Mouse (Mus musculus) left cerebral cortex, postnatal 36 days (tissue): ENCODE results near the gene Otop2. TPM values are rescaled to one million over a fixed set of nuclear protein-coding genes. Genes with fewer than 3 reads are reported as not detected.
A peak's percentile ranks its signal among the peaks of the same experiment; 100 is the strongest.

ENCODE experiments used
- DNase-seq, 2 experiments: peaks; one replicate each; pipeline ENCODE4 v3.0.0; 2021 to 2022; ENCODE audit warnings: low spot score in 2 of 2, mixed read lengths in 1 of 2
- intact Hi-C: fragments of 180-260 bp; cut with DNase I; formaldehyde crosslinking; loops from one replicate; pipeline ENCODE4 v1.15.1; 2025
- total RNA-seq, 2 experiments: library from RNA; stranded (reverse); gene quantifications; 2 replicates each; pipeline ENCODE4 v1.2.3; 2021

The Otop2 gene
- 1 to 10 TPM; 1.1 to 2.1 TPM for total RNA-seq

GRCm38 (mm10) chr11:115306863-115307262 is at the start of gene Otop2:
Gene Otop2, plus strand, starts transcription at chr11:115307163.
- no peak for DNase-seq
- intact Hi-C loops, result no loop called here

GRCm38 (mm10) chr11:115257775-115258510 is 49.0 kb upstream of the Otop2 start:
- DNase-seq, result no peak

GRCm38 (mm10) chr11:115259134-115259533 is 47.8 kb upstream of the Otop2 start:
- intact Hi-C loops, result no loop called here
- no peak for DNase-seq

More at GRCm38 (mm10) chr11:115257775-115258510, 49.0 kb upstream of the Otop2 start:
- intact Hi-C loops, result no loop called here

GRCm38 (mm10) chr11:115262954-115263353 is 44.0 kb upstream of the Otop2 start:
- intact Hi-C loops, result loop anchor here (5.0 kb wide), 1 partner anchor 181 kb away; no protein-coding TSS in a partner anchor
- no peak for DNase-seq

DNA sequence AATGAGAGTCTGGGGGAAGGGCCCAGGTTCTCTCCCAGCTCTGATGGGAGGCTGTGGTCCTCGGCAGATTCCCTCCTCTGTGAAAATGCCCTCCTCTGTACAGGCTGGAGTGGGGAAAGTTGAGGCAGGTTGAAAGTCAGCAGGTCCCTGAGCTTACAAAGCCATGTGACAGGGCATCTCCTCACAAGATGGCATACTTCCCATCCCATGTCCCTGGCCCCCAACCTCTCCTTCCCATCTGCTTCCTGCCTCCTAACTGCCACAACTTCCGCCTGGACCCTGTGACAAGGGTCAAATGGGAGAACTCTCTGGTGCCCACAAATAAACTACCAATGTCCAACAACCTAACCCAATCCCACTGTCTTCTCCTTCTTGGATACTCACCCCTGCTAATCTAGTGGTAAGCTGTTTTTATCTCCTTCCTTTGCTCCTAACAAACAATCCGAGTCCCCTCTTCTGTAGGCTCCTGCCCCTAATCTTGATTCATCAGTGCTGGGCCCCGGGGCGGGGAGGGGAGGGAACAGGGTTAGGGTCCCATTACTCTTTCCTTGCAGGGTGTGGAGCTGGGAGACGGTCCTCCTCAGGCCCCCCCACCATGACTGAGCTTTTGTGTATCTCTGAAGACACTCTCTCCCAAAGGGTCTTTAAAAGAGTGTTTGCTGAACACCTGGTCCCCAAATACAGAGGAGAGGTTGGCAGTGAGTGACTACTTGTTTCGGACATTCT is 42.7 kb upstream of the Otop2 start:
- intact Hi-C loops, result loop anchor here (5.0 kb wide), 1 partner anchor 182 kb away; no protein-coding TSS in a partner anchor
- no peak for DNase-seq

DNA sequence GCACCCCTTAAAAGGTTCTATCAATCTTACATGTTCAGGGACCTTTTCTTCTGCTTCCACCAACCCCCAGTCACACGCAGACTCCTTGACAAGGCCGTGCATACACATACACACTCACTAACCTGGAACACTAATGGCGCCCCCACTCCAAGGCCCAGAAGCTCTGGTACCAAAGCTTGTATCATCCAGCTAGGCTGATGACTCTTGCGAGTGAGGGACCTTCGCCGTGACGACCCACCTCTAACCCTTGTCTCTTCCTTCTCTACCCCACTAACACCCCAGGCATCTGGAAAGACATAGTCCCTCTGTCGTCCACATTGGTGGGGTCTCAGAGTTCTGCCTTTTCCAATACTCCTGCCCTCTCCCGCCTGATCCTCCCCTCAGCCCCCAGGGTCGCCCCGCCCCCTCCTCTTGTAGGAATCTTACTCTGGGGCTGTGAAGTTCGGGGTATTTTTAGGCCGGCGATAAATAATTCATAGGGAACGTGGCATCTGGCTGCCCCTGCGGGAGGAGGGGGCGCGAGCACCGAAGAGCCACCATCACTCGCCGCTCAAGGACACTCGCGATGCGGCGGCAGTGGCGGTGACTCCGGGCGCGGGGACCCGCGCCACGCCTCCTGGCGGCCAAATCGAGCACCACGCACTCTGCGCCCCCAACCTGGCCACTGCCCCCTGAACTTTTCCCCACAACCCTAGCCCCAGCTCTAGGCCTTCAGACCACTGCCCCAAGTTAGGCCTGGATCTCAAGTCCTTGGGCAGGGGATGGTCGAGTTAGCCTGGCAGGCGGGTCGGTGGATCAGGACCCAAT is 41.9 kb upstream of the Otop2 start:
- intact Hi-C loops, result loop anchor here (5.0 kb wide), 1 partner anchor 183 kb away; no protein-coding TSS in a partner anchor
- DNase-seq, result no peak

DNA sequence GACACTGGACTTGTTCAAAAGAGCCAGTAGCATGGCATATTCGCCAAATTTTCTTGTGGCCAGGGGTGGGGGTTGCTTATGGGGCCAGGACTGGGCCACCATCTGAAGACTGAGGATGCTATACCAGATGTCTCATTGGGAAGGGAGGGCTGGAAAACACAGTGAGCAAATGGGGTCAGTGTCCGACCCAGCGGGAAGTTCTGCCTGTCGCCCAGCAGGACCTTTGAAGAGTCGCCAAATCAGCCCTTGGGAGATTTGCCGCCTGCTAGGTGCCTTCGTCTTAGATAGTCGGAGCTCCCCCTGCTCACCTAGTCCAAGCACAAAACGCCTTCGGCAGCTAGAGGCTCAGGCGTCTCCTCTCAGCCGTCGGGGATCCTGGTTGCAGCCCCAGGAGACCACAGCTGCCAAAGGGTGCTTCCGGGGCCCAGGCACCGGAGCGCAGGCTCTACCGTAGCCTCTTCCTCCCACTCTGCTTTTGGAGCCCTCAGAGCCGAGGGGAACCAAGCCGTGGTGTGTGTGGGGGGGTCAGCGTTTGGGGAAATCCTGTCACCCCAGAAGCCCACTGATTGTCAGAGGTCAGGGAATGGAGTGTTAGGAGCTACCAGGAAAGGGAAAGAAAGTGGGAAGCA is 41.1 kb upstream of the Otop2 start:
- DNase-seq, result no peak
- intact Hi-C loops, result no loop called here

DNA sequence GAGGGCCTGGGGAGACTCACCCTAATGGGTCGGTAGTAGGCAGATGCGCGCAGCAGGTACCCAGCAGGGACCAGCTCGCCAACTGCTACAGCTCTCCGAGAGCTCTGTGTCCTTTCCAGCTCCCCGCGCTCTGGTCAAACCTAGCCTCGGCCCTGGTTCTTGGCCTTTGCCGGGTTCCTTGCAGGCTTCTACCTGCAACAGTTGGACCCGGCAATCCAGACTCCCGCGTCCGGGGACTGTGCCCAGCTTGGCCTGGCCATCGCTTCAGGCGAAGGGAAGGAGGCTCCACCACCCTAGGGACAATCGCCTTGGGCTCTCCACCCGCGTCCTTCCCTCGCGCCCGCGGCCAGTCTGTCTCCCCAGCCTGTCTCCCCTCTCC is 40.6 kb upstream of the Otop2 start:
- intact Hi-C loops, result no loop called here
- DNase-seq, result no peak

- intact Hi-C loops, result no loop called here
- DNase-seq, result no peak
Measured at GRCm38 (mm10) chr11:115267061-115267883, 39.7 kb upstream of the Otop2 start, which contains the start of gene Grin2c. Gene Grin2c, minus strand, starts transcription at chr11:115267243.

DNA sequence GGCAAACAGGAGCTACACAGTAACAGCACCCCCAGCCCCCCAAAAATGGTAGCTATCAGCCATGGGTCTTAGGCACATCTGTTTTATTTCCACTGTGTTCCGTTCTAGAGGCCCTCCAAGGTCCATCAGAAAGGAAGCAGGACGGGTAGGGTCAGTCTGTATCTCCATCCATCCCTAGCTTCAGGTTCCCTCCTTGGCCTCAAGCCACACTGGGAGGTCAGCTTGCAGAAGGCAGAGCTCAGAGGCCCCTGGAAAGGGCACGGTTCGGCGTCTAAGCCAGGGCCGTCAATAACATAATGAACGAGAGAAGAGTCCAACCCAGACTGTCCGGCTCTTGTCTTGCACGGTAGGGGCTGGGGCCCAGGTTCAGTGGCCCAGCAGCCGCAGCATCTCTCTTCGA is 39.0 kb upstream of the Otop2 start:
- no peak for DNase-seq
- intact Hi-C loops, result loop anchor here (2.0 kb wide), 1 partner anchor 107 kb away; no protein-coding TSS in a partner anchor

DNA sequence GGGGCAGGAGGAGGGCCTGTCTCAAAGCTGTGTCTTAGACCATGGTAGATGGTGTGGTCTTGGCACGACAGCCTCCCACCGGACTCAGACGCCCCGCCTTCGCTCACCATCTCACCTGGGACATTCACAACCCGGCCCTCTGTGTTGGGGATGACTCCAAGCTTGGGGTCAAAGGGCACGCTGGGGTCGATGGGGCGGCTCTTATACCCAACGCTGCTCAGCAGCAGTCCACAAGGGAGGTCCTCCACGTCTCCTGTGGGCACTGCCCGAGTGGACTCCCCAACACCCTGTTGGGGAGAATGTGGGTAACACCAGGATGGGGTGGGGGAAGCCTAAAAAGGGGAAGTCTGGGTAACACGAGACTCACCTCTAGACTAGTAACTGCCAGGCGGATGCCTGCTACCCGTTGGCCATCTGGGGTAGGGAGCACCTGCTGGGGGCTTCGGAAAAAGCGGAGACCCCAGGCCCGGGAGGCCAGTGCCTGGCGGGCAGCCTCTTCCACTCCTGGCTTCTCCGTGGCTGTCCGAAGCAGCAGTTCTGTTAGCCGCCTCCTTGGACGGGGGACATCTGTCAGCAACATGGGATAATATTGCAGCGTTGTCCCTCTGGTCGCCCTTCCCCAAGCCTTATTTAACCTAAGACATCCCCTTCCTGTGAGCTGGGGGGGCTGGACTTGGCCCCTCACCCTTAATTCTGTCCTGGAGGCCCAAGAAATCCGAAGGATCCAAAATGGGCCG is 37.5 kb upstream of the Otop2 start:
- no peak for DNase-seq
- intact Hi-C loops, result loop anchor here (1.0 to 2.0 kb wide), 2 partner anchors 67 to 109 kb away; no protein-coding TSS in a partner anchor

- DNase-seq, result peak; percentile 77 to 81
- intact Hi-C loops, result loop anchor here (1.0 kb wide), 1 partner anchor 68 kb away; no protein-coding TSS in a partner anchor
Measured at GRCm38 (mm10) chr11:115270148-115270861, 36.7 kb upstream of the Otop2 start.

DNA sequence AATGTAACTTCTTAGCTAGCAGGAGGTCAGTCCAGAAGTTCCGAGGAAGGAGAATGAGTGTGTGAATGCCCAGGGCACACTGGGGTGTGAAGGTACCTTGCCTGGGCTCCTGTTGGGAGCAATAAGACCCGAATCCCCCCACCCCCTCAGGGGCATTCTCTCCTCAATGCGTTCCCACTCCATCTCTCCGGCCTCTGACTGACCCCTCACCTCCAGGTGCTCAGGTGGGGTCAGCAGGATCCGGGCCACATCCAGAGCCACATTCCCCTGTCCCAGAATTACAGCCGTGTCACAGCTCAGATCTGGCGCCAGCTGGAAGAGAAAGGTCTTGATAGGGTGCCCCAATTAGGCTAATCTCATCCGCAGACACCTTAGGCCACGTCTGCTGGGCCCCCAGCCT is 35.9 kb upstream of the Otop2 start:
- DNase-seq, result no peak
- intact Hi-C loops, result no loop called here

DNA sequence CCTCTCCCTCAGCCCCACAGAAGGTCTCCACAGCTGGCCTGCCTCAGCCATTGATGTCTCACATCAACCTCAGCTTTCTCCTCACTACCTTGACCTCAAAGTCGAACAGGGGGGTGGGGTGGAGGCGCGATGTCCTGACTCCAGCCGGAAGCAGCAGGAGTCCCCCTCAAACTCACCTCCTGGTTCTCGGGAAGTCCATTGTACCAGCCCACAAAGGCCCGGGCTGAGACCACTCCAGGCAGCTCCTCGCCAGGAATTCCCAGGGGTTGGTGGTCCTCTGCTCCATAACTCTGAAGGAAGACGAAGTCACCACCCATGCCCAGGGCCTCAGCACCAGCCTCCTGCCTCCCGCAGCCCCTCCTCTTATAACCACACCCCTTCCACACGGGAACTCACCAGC is 35.5 kb upstream of the Otop2 start:
- intact Hi-C loops, result no loop called here
- DNase-seq, result no peak

- intact Hi-C loops, result no loop called here
- no peak for DNase-seq
Measured at GRCm38 (mm10) chr11:115272894-115273498, 34.0 kb upstream of the Otop2 start.

- DNase-seq, result no peak
- intact Hi-C loops, result no loop called here
Measured at GRCm38 (mm10) chr11:115273735-115274134, 33.2 kb upstream of the Otop2 start.

- intact Hi-C loops, result no loop called here
- no peak for DNase-seq
Measured at GRCm38 (mm10) chr11:115274178-115274577, 32.8 kb upstream of the Otop2 start.
